Mouse (Mus musculus) ES-E14 (cell line): ENCODE results near the gene Pkib.

Experiments used
- CHD2 ChIP-seq: IDR thresholded peaks from 2 replicates; pipeline ENCODE4 v1.6.1; 2014; ENCODE audit warnings: mild to moderate bottlenecking, low read depth, low read length, inconsistent platforms
- HCFC1 ChIP-seq: IDR thresholded peaks from 2 replicates; pipeline ENCODE4 v1.6.1; 2012; ENCODE audit warnings: low read length, inconsistent platforms, borderline replicate concordance; ENCODE audit not compliant: insufficient read depth
- ZC3H11A ChIP-seq: IDR thresholded peaks from 2 replicates; pipeline ENCODE4 v1.6.1; 2012; ENCODE audit warnings: low read depth, mild to moderate bottlenecking, inconsistent platforms, low read length, borderline replicate concordance

DNA sequence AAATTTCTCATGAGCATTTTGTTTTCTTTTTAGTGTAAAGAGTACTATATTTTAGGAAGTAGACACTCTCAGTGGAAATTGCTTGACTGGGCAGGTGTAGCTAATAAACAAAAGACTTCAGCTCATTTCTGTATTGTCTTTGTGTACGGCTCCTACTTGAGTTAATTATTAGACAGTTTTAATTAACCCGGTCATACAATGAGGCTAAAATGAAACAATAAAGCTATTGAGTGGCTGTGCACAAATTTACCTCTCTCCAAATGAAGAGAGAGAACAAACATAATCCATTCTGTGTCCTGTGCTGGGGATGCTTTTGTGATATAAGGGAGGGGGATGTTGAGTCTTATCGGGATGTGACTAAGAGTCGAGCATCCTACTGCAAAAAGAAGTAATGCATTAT, 109.0 kb downstream of the Pkib start:
- TF ChIP-seq CHD2: no peak
- no peak for TF ChIP-seq HCFC1
- no peak for TF ChIP-seq ZC3H11A
